Mouse (Mus musculus) heart, postnatal 25 days (tissue): ENCODE data around the gene Uchl4. TPM values are rescaled to one million over a fixed set of nuclear protein-coding genes. Genes with fewer than 3 reads are reported as not detected.
A peak's percentile ranks its signal among the peaks of the same experiment; 100 is the strongest.

ENCODE experiments used
- DNase-seq: peaks from one replicate; pipeline ENCODE4 v3.0.0; 2022; ENCODE audit warnings: low spot score
- intact Hi-C: fragments of 180-260 bp; cut with DNase I; formaldehyde crosslinking; loops from one replicate; pipeline ENCODE4 v1.15.1; 2025
- total RNA-seq, 2 experiments: library from RNA; stranded (reverse); gene quantifications; 2 replicates each; pipeline ENCODE4 v1.2.3; 2021

Uchl4 gene
- total RNA-seq, 2 experiments from 2014 or later = 1.7 to 2.0 TPM

- intact Hi-C loops = no loop called here
- no peak for DNase-seq
Measured at GRCm38 (mm10) chr9:64227736-64228135, 7.3 kb upstream of the Uchl4 start.

- DNase-seq = no peak
- intact Hi-C loops = no loop called here
Measured at GRCm38 (mm10) chr9:64228972-64229371, 6.0 kb upstream of the Uchl4 start.

GRCm38 (mm10) chr9:64231171-64231570 is 3.8 kb upstream of the Uchl4 start:
- intact Hi-C loops = loop anchor here (2.0 kb wide), 1 partner anchor 22 kb away; the partner anchor contains the start of gene Map2k1
- no peak for DNase-seq

GRCm38 (mm10) chr9:64231674-64232073 is 3.3 kb upstream of the Uchl4 start:
- no peak for DNase-seq
- intact Hi-C loops = loop anchor here (2.0 kb wide), 1 partner anchor 21 kb away; the partner anchor contains the start of gene Map2k1

- DNase-seq = peak; percentile 12
- intact Hi-C loops = no loop called here
Measured at GRCm38 (mm10) chr9:64232257-64232957, 2.6 kb upstream of the Uchl4 start.

GRCm38 (mm10) chr9:64233656-64234055 is 1.3 kb upstream of the Uchl4 start:
- intact Hi-C loops = no loop called here
- DNase-seq = no peak

GRCm38 (mm10) chr9:64236056-64236455 is 1.1 kb downstream of the Uchl4 start:
- DNase-seq = no peak
- intact Hi-C loops = no loop called here

GRCm38 (mm10) chr9:64240116-64240515 is 5.1 kb downstream of the Uchl4 start:
- DNase-seq = no peak
- intact Hi-C loops = no loop called here

GRCm38 (mm10) chr9:64240681-64241080 is 5.7 kb downstream of the Uchl4 start:
- intact Hi-C loops = no loop called here
- no peak for DNase-seq

- no peak for DNase-seq
- intact Hi-C loops = no loop called here
Measured at GRCm38 (mm10) chr9:64242381-64242831, 7.4 kb downstream of the Uchl4 start.

GRCm38 (mm10) chr9:64249371-64249770 is 14.4 kb downstream of the Uchl4 start:
- no peak for DNase-seq
- intact Hi-C loops = no loop called here

- intact Hi-C loops = no loop called here
- no peak for DNase-seq
Measured at GRCm38 (mm10) chr9:64250111-64250730, 15.2 kb downstream of the Uchl4 start.

- DNase-seq = peak; percentile 11
- intact Hi-C loops = loop anchor here (1.0 to 2.0 kb wide), 2 partner anchors 22 to 73 kb away; partner anchors contain the start of gene Snapc5
Measured at GRCm38 (mm10) chr9:64252591-64253020, 17.6 kb downstream of the Uchl4 start.

GRCm38 (mm10) chr9:64253021-64253904 is 18.3 kb downstream of the Uchl4 start, which contains the start of gene Map2k1:
Gene Map2k1, minus strand, starts transcription at chr9:64253631.
- intact Hi-C loops = loop anchor here (1.0 to 2.0 kb wide), 2 partner anchors 22 to 74 kb away; partner anchors contain the start of gene Snapc5
- DNase-seq = peak; percentile 99

GRCm38 (mm10) chr9:64255422-64255821 is 20.4 kb downstream of the Uchl4 start:
- DNase-seq = no peak
- intact Hi-C loops = no loop called here

- intact Hi-C loops = no loop called here
- no peak for DNase-seq
Measured at GRCm38 (mm10) chr9:64256204-64256603, 21.2 kb downstream of the Uchl4 start.

GRCm38 (mm10) chr9:64259906-64260305 is 24.9 kb downstream of the Uchl4 start:
- intact Hi-C loops = no loop called here
- no peak for DNase-seq

GRCm38 (mm10) chr9:64261023-64261422 is 26.0 kb downstream of the Uchl4 start:
- intact Hi-C loops = no loop called here
- no peak for DNase-seq

- DNase-seq = no peak
- intact Hi-C loops = no loop called here
Measured at GRCm38 (mm10) chr9:64264813-64265212, 29.8 kb downstream of the Uchl4 start.

- no peak for DNase-seq
- intact Hi-C loops = no loop called here
Measured at GRCm38 (mm10) chr9:64267231-64267630, 32.2 kb downstream of the Uchl4 start.
